Mouse (Mus musculus) bone marrow, adult 2 months (tissue): Measurements from ENCODE around the gene Cadm4.

Experiments used
- CTCF ChIP-seq: fragments of 200-500 bp; IDR thresholded peaks from 2 replicates; pipeline ENCODE4 v1.5.1; 2011; ENCODE audit warnings: low read length, control low read depth; ENCODE audit not compliant: control insufficient read depth, insufficient read depth
- POLR2A ChIP-seq: fragments of 200-500 bp; IDR thresholded peaks from 2 replicates; pipeline ENCODE4 v1.6.1; 2011; ENCODE audit warnings: low read depth, mild to moderate bottlenecking, control low read depth, low read length, borderline replicate concordance; ENCODE audit not compliant: control insufficient read depth

DNA sequence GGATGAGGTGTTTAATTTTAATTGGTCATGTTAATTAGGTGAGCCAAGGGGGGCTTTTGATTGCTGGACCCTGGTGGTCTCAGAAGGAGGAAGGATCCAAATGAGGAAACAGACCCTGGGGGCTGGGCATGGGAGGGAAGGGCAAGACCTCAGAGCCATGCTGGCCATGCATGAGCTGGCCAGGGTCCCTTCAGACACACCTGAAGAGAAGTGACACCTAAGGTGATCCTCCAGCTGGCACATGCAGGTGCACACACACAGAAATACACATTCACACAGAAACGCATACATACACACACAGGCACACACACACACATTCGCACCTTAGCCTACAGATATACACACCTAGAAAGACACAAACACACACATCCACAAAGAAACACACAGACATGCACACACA lies 2.1 kb upstream of the Cadm4 start:
- no peak for TF ChIP-seq CTCF
- TF ChIP-seq POLR2A, result no peak
